Mouse (Mus musculus): ENCODE measurements around the gene Vmn2r74.

The Vmn2r74 gene

GRCm38 (mm10) chr7:85961529-85961928 lies at the start of gene Vmn2r74:
Gene Vmn2r74 (minus strand): TSS chr7:85961629.
- no peak for DNase-seq (ENCODE audit: low spot score in 2 of 2)

- no peak for DNase-seq (ENCODE audit: low spot score in 2 of 2)
Observed at GRCm38 (mm10) chr7:86007533-86007932, 46.1 kb upstream of the Vmn2r74 start.

Measured in frontal cortex, postnatal 14 days (tissue).